Mouse (Mus musculus): ENCODE measurements around the gene Col10a1. TPM values are rescaled to one million over a fixed set of nuclear protein-coding genes. Genes with fewer than 3 reads are reported as not detected.
"Not testable (repeated sequence)": the region's sequence is repeated elsewhere in the genome, so short reads cannot be mapped to it uniquely, and the experiment has no call there.

Gene Col10a1
- polyA plus RNA-seq, 1 experiment from 2014 or later: 0.54 TPM

GRCm38 (mm10) chr10:34399267-34399666 is 9.5 kb downstream of the Col10a1 start:
- Histone ChIP-seq H3K4me3 (ENCODE audit: low read length) (no peak overlapping the region), H3K27ac (ENCODE audit: low read length) (no peak overlapping the region), H3K4me2 (ENCODE audit: low read depth, low read length) (no peak overlapping the region), H3K36me3 (ENCODE audit: control insufficient read depth, insufficient read depth, low read length) (peaks cover 6% of the 10 kb centered on the region; the same call in 1 of the 2 replicates), H3K9me3 (ENCODE audit: control insufficient read depth, low read length) (no peaks in the 10 kb centered on the region), H3K9ac (ENCODE audit: low read length) (no peak overlapping the region), H3K27me3 (ENCODE audit: control insufficient read depth, insufficient read depth, low read depth, low read length) (no peaks in the 10 kb centered on the region), H3K4me1 (replicated peaks; ENCODE audit: control insufficient read depth, insufficient read depth, low read length) (no peaks in the 10 kb centered on the region)
- ATAC-seq (ENCODE audit: low read depth): no peak

GRCm38 (mm10) chr10:34418204-34418756 is 28.5 kb downstream of the Col10a1 start, which contains the start of gene Nt5dc1:
Gene Nt5dc1 (minus strand): TSS chr10:34418552.
- ATAC-seq (ENCODE audit: low read depth): peak; percentile 99
- under 1% methylated on average over 49 of the region's 49 CpGs for WGBS

GRCm38 (mm10) chr10:34418794-34419193 is 29.0 kb downstream of the Col10a1 start:
- H3K36me3 ChIP-seq (ENCODE audit: control insufficient read depth, insufficient read depth, low read length); H3K4me1 ChIP-seq (replicated peaks; ENCODE audit: control insufficient read depth, insufficient read depth, low read length); H3K27me3 ChIP-seq (ENCODE audit: control insufficient read depth, insufficient read depth, low read depth, low read length); H3K27ac ChIP-seq (ENCODE audit: low read length); ATAC-seq (ENCODE audit: low read depth); H3K9me3 ChIP-seq (ENCODE audit: control insufficient read depth, low read length): not testable (repeated sequence)
- H3K9ac ChIP-seq (ENCODE audit: low read length): peak overlapping the region; percentile 64; the same call in 1 of the 2 replicates
- peak overlapping the region; percentile 91 for H3K4me3 ChIP-seq (ENCODE audit: low read length)
- peak overlapping the region; percentile 76 for H3K4me2 ChIP-seq (ENCODE audit: low read depth, low read length)
- WGBS: 72% methylated on average over 4 of the region's 4 CpGs

More at GRCm38 (mm10) chr10:34418204-34418756, 28.5 kb downstream of the Col10a1 start, which contains the start of gene Nt5dc1:
- peak within 1 kb of the TSS; percentile 97 for H3K9ac ChIP-seq (ENCODE audit: low read length)
- no peaks in the 10 kb centered on the region for H3K36me3 ChIP-seq (ENCODE audit: control insufficient read depth, insufficient read depth, low read length)
- H3K9me3 ChIP-seq (ENCODE audit: control insufficient read depth, low read length): no peaks in the 10 kb centered on the region
- no peaks in the 10 kb centered on the region for H3K27me3 ChIP-seq (ENCODE audit: control insufficient read depth, insufficient read depth, low read depth, low read length)
- peaks cover 7% of the 10 kb centered on the region; the same call in 1 of the 2 replicates for H3K4me1 ChIP-seq (replicated peaks; ENCODE audit: control insufficient read depth, insufficient read depth, low read length)
- H3K4me3 ChIP-seq (ENCODE audit: low read length): peak within 1 kb of the TSS; percentile 91
- H3K27ac ChIP-seq (ENCODE audit: low read length): peak within 1 kb of the TSS; percentile 90
- peak within 1 kb of the TSS; percentile 76 for H3K4me2 ChIP-seq (ENCODE audit: low read depth, low read length)

GRCm38 (mm10) chr10:34431783-34432182 is 42.0 kb downstream of the Col10a1 start:
- Histone ChIP-seq H3K36me3 (ENCODE audit: control insufficient read depth, insufficient read depth, low read length) (no peaks in the 10 kb centered on the region), H3K27me3 (ENCODE audit: control insufficient read depth, insufficient read depth, low read depth, low read length) (no peaks in the 10 kb centered on the region), H3K4me2 (ENCODE audit: low read depth, low read length) (peak overlapping the region; percentile 35; the same call in 1 of the 2 replicates), H3K9ac (ENCODE audit: low read length) (no peak overlapping the region), H3K4me1 (replicated peaks; ENCODE audit: control insufficient read depth, insufficient read depth, low read length) (no peaks in the 10 kb centered on the region), H3K4me3 (ENCODE audit: low read length) (no peak overlapping the region), H3K9me3 (ENCODE audit: control insufficient read depth, low read length) (no peaks in the 10 kb centered on the region), H3K27ac (ENCODE audit: low read length) (no peak overlapping the region)
- no peak for ATAC-seq (ENCODE audit: low read depth)

GRCm38 (mm10) chr10:34434191-34434590 is 44.4 kb downstream of the Col10a1 start:
- H3K4me2 ChIP-seq (ENCODE audit: low read depth, low read length); H3K4me3 ChIP-seq (ENCODE audit: low read length); ATAC-seq (ENCODE audit: low read depth); H3K36me3 ChIP-seq (ENCODE audit: control insufficient read depth, insufficient read depth, low read length); H3K4me1 ChIP-seq (replicated peaks; ENCODE audit: control insufficient read depth, insufficient read depth, low read length); H3K27ac ChIP-seq (ENCODE audit: low read length); H3K9ac ChIP-seq (ENCODE audit: low read length); H3K27me3 ChIP-seq (ENCODE audit: control insufficient read depth, insufficient read depth, low read depth, low read length); H3K9me3 ChIP-seq (ENCODE audit: control insufficient read depth, low read length): not testable (repeated sequence)
- 94% methylated on average over 6 of the region's 14 CpGs for WGBS

Other genes starting within 250 kb of the Col10a1 start
- gene Dse, start 182.3 kb upstream of the Col10a1 start, polyA plus RNA-seq (2015; fragmentation: Nextera tagmentation; extraction: Ambion mirVana): 29.5 and 31.4 TPM in 2 replicates
- 66.8 and 68.1 TPM in 2 replicates for gene Tspyl1, start 107.8 kb upstream of the Col10a1 start, polyA plus RNA-seq (2015; fragmentation: Nextera tagmentation; extraction: Ambion mirVana)
- gene Tspyl4, start 92.5 kb upstream of the Col10a1 start, polyA plus RNA-seq (2015; fragmentation: Nextera tagmentation; extraction: Ambion mirVana): 9.6 and 11.3 TPM in 2 replicates
- gene Nt5dc1, start 28.6 kb downstream of the Col10a1 start, polyA plus RNA-seq (2015; fragmentation: Nextera tagmentation; extraction: Ambion mirVana): 12.8 and 13.1 TPM in 2 replicates
- gene Frk, start 93.4 kb downstream of the Col10a1 start, polyA plus RNA-seq (2015; fragmentation: Nextera tagmentation; extraction: Ambion mirVana): 9.5 and 10.7 TPM in 2 replicates